27 mouse cellular contexts compared by ENCODE assay signal in genomic region chr7:4830476-4830875, GRCm38 (mm10). TPM values are rescaled to one million over a fixed set of nuclear protein-coding genes. Genes with fewer than 3 reads are reported as not detected.
DNase-seq lines count a peak whose midpoint lies in the region; ATAC-seq lines count a peak whose summit lies in the region.
"Had no signal": no experiment of that assay in that cellular context is flagged by ENCODE, and none has a peak within 500 bp of the region (broad histone marks: within the 10 kb centered on the region; RNA-seq: fewer than 3 reads in every experiment).

No protein-coding gene starts in this region.

- peaks cover 6% of the 10 kb centered on the region; the same call in 1 of the 2 replicates for H3K27me3 ChIP-seq in hindbrain, embryonic 11.5 days (ENCODE audit: control insufficient read depth, insufficient read depth, low read length)
- peaks cover 50% of the 10 kb centered on the region for H3K27me3 ChIP-seq in hindbrain, embryonic 10.5 days (ENCODE audit: insufficient read depth, poor library complexity, severe bottlenecking)
- peaks cover 65% of the 10 kb centered on the region for H3K27me3 ChIP-seq in midbrain, embryonic 12.5 days
- peaks cover 12% of the 10 kb centered on the region for H3K27me3 ChIP-seq in midbrain, embryonic 14.5 days (ENCODE audit: control insufficient read depth, insufficient read depth, low read length)
- H3K27me3 ChIP-seq in limb, embryonic 11.5 days (ENCODE audit: control insufficient read depth, insufficient read depth, low read length): peaks cover 20% of the 10 kb centered on the region

- peak; percentile 51; the same call in 1 of the 2 replicates for ATAC-seq in hindbrain, embryonic 11.5 days (ENCODE audit: low FRiP score)
- no peak for ATAC-seq in midbrain, embryonic 12.5 days (ENCODE audit: low FRiP score, low read depth)
- ATAC-seq in midbrain, embryonic 14.5 days (ENCODE audit: low FRiP score, low TSS enrichment): no peak
- no peak for ATAC-seq in limb, embryonic 11.5 days (ENCODE audit: insufficient number of reproducible peaks, low FRiP score, low TSS enrichment, low read depth)
- ATAC-seq: forebrain, embryonic 13.5 days had no signal

- no peaks in the 10 kb centered on the region for H3K4me1 ChIP-seq in hindbrain, embryonic 11.5 days (replicated peaks; ENCODE audit: control insufficient read depth, insufficient read depth, low read length)
- 0 out of 2 replicates have a peak, but pooled peaks cover 4% of the 10 kb centered on the region for H3K4me1 ChIP-seq in hindbrain, embryonic 10.5 days (replicated peaks)
- H3K4me1 ChIP-seq in midbrain, embryonic 12.5 days: no peaks in the 10 kb centered on the region
- H3K4me1 ChIP-seq in midbrain, embryonic 14.5 days (ENCODE audit: control insufficient read depth, insufficient read depth, low read length): no peaks in the 10 kb centered on the region
- H3K4me1 ChIP-seq in limb, embryonic 11.5 days (ENCODE audit: control insufficient read depth, insufficient read depth, low read length): no peaks in the 10 kb centered on the region
- H3K4me1 ChIP-seq: embryonic facial prominence, embryonic 15.5 days; heart, embryonic 13.5 days; liver, embryonic 13.5 days had no signal

- no peak overlapping the region for H3K4me2 ChIP-seq in hindbrain, embryonic 11.5 days (replicated peaks; ENCODE audit: low read depth, low read length)
- H3K4me2 ChIP-seq in midbrain, embryonic 12.5 days (replicated peaks): no peak overlapping the region
- no peak overlapping the region for H3K4me2 ChIP-seq in midbrain, embryonic 14.5 days (ENCODE audit: low read length)
- H3K4me2 ChIP-seq in limb, embryonic 11.5 days (ENCODE audit: low read depth, severe bottlenecking): no peak overlapping the region
- H3K4me2 ChIP-seq: embryonic facial prominence, embryonic 15.5 days; forebrain, embryonic 13.5 days; heart, embryonic 13.5 days; hindbrain, embryonic 14.5 days; kidney, embryonic 15.5 days; limb, embryonic 15.5 days; liver, embryonic 13.5 days had no signal

- H3K9ac ChIP-seq in hindbrain, embryonic 11.5 days (ENCODE audit: low read depth, low read length): 0 out of 2 replicates have a peak overlapping the region, but pooled peaks have one; percentile 7
- H3K9ac ChIP-seq in midbrain, embryonic 12.5 days (replicated peaks): 0 out of 2 replicates have a peak overlapping the region, but pooled peaks have one; percentile 6
- no peak overlapping the region for H3K9ac ChIP-seq in midbrain, embryonic 14.5 days (replicated peaks; ENCODE audit: low read length)
- H3K9ac ChIP-seq in limb, embryonic 11.5 days (ENCODE audit: low read length): no peak overlapping the region
- H3K9ac ChIP-seq: embryonic facial prominence, embryonic 15.5 days; forebrain, embryonic 13.5 days; heart, embryonic 13.5 days; hindbrain, embryonic 14.5 days; kidney, embryonic 15.5 days; limb, embryonic 15.5 days; liver, embryonic 13.5 days had no signal

- peak; percentile 35 for DNase-seq in hindbrain, embryonic 11.5 days (ENCODE audit: low spot score)
- DNase-seq in hindbrain, embryonic 10.5 days (ENCODE audit: low spot score): no peak
- DNase-seq in midbrain, embryonic 14.5 days: no peak
- DNase-seq in embryo, embryonic 10.5 days (ENCODE audit: low spot score): peak; percentile 51
- DNase-seq in limb, embryonic 11.5 days (ENCODE audit: low spot score): peak; percentile 68
- DNase-seq in spleen, adult 18-20 months: no peak
- DNase-seq in heart, adult 9 months (ENCODE audit: low spot score in 2 of 2): no peak
- DNase-seq: adrenal gland, adult 2 months; adrenal gland, postnatal 36 days; cerebellum, adult 2 months; cerebellum, postnatal 14 days; gastrocnemius, postnatal 14 days; heart, adult 11 months; heart, postnatal 10 days; kidney, adult 18-20 months; liver, embryonic 13.5 days; lung, adult 18-20 months; lung, postnatal 10 days; thymus, postnatal 4 days had no signal

- H3K9me3 ChIP-seq in hindbrain, embryonic 11.5 days (ENCODE audit: control insufficient read depth, low read length): no peaks in the 10 kb centered on the region
- H3K9me3 ChIP-seq in hindbrain, embryonic 10.5 days: 0 out of 2 replicates have a peak, but pooled peaks cover 5% of the 10 kb centered on the region
- H3K9me3 ChIP-seq in midbrain, embryonic 12.5 days: no peaks in the 10 kb centered on the region
- no peaks in the 10 kb centered on the region for H3K9me3 ChIP-seq in midbrain, embryonic 14.5 days (ENCODE audit: control insufficient read depth, low read length)
- H3K9me3 ChIP-seq in limb, embryonic 11.5 days (ENCODE audit: control insufficient read depth, low read length): no peaks in the 10 kb centered on the region
- H3K9me3 ChIP-seq: embryonic facial prominence, embryonic 15.5 days; forebrain, embryonic 13.5 days; heart, embryonic 13.5 days; kidney, embryonic 15.5 days; limb, embryonic 15.5 days; liver, embryonic 13.5 days had no signal

- H3K4me3 ChIP-seq in hindbrain, embryonic 11.5 days (ENCODE audit: low read depth, low read length): no peak overlapping the region
- no peak overlapping the region for H3K4me3 ChIP-seq in hindbrain, embryonic 10.5 days
- no peak overlapping the region for H3K4me3 ChIP-seq in midbrain, embryonic 12.5 days
- no peak overlapping the region for H3K4me3 ChIP-seq in midbrain, embryonic 14.5 days (replicated peaks; ENCODE audit: low read depth, low read length)
- no peak overlapping the region for H3K4me3 ChIP-seq in limb, embryonic 11.5 days (ENCODE audit: low read depth, low read length)
- H3K4me3 ChIP-seq: embryonic facial prominence, embryonic 15.5 days; forebrain, embryonic 13.5 days; heart, embryonic 13.5 days; kidney, embryonic 15.5 days; limb, embryonic 15.5 days; liver, embryonic 13.5 days had no signal

- H3K36me3 ChIP-seq in hindbrain, embryonic 11.5 days (ENCODE audit: control insufficient read depth, insufficient read depth, low read length): no peaks in the 10 kb centered on the region
- H3K36me3 ChIP-seq in hindbrain, embryonic 10.5 days: 0 out of 2 replicates have a peak, but pooled peaks cover 4% of the 10 kb centered on the region
- H3K36me3 ChIP-seq in midbrain, embryonic 12.5 days: peaks cover 6% of the 10 kb centered on the region; the same call in 1 of the 2 replicates
- H3K36me3 ChIP-seq in midbrain, embryonic 14.5 days (ENCODE audit: control insufficient read depth, insufficient read depth, low read length): peaks cover 42% of the 10 kb centered on the region
- no peaks in the 10 kb centered on the region for H3K36me3 ChIP-seq in limb, embryonic 11.5 days (ENCODE audit: control insufficient read depth, insufficient read depth, low read length)
- H3K36me3 ChIP-seq: embryonic facial prominence, embryonic 15.5 days; heart, embryonic 13.5 days; kidney, embryonic 15.5 days; limb, embryonic 15.5 days; liver, embryonic 13.5 days had no signal

- WGBS in hindbrain, embryonic 11.5 days: 11% methylated on average over 12 of the region's 12 CpGs
- WGBS in hindbrain, embryonic 10.5 days: 5% methylated on average over 12 of the region's 12 CpGs
- WGBS in midbrain, embryonic 12.5 days: 6% methylated on average over 12 of the region's 12 CpGs
- 9% methylated on average over 12 of the region's 12 CpGs for WGBS in midbrain, embryonic 14.5 days
- WGBS in limb, embryonic 11.5 days: 5% methylated on average over 12 of the region's 12 CpGs

- no peak overlapping the region for H3K27ac ChIP-seq in hindbrain, embryonic 11.5 days (ENCODE audit: low read depth, low read length)
- no peak overlapping the region for H3K27ac ChIP-seq in hindbrain, embryonic 10.5 days
- no peak overlapping the region for H3K27ac ChIP-seq in midbrain, embryonic 12.5 days (replicated peaks)
- H3K27ac ChIP-seq in midbrain, embryonic 14.5 days (replicated peaks; ENCODE audit: low read depth, low read length): no peak overlapping the region
- H3K27ac ChIP-seq in limb, embryonic 11.5 days (replicated peaks; ENCODE audit: low read depth, low read length): no peak overlapping the region
- H3K27ac ChIP-seq: embryonic facial prominence, embryonic 15.5 days; forebrain, embryonic 13.5 days; heart, embryonic 13.5 days; hindbrain, embryonic 14.5 days; kidney, embryonic 15.5 days; limb, embryonic 15.5 days; liver, embryonic 13.5 days had no signal

RNA-seq across cellular contexts. Expression of gene Shisa7, which starts 14.0 kb away (rescaled TPM):
- 2.9 and 4.1 TPM in 2 replicates for polyA plus RNA-seq in hindbrain, embryonic 11.5 days (2014; fragmentation: Nextera tagmentation; extraction: Ambion mirVana)
- 0.68 and 1.8 TPM in 2 replicates for polyA plus RNA-seq in hindbrain, embryonic 10.5 days (2016; fragmentation: Nextera tagmentation; extraction: Ambion mirVana)
- 3.3 and 4.7 TPM in 2 replicates for polyA plus RNA-seq in midbrain, embryonic 12.5 days (2016; fragmentation: Nextera tagmentation; extraction: Ambion mirVana)
- 14.0 and 19.4 TPM in 2 replicates for polyA plus RNA-seq in midbrain, embryonic 14.5 days (2014; fragmentation: Nextera tagmentation; extraction: Ambion mirVana)
- 0.20 and 0.44 TPM in 2 replicates for polyA plus RNA-seq in limb, embryonic 11.5 days (2014; fragmentation: Nextera tagmentation; extraction: Ambion mirVana)
- polyA plus RNA-seq: liver, embryonic 13.5 days; thymus, postnatal 0 days had no signal

RNA-seq across cellular contexts. Expression of gene Ube2s, which starts 18.1 kb away (rescaled TPM):
- polyA plus RNA-seq in hindbrain, embryonic 11.5 days (2014; fragmentation: Nextera tagmentation; extraction: Ambion mirVana): 400 and 452 TPM in 2 replicates
- 414 and 452 TPM in 2 replicates for polyA plus RNA-seq in hindbrain, embryonic 10.5 days (2016; fragmentation: Nextera tagmentation; extraction: Ambion mirVana)
- 384 TPM in 2 replicates for polyA plus RNA-seq in midbrain, embryonic 12.5 days (2016; fragmentation: Nextera tagmentation; extraction: Ambion mirVana)
- polyA plus RNA-seq in midbrain, embryonic 14.5 days (2014; fragmentation: Nextera tagmentation; extraction: Ambion mirVana): 290 and 338 TPM in 2 replicates
- polyA plus RNA-seq in limb, embryonic 11.5 days (2014; fragmentation: Nextera tagmentation; extraction: Ambion mirVana): 527 and 540 TPM in 2 replicates

RNA-seq across cellular contexts. Expression of gene Rpl28, which starts 37.8 kb away (rescaled TPM):
- polyA plus RNA-seq in hindbrain, embryonic 11.5 days (2014; fragmentation: Nextera tagmentation; extraction: Ambion mirVana): 186 and 191 TPM in 2 replicates
- 378 and 382 TPM in 2 replicates for polyA plus RNA-seq in hindbrain, embryonic 10.5 days (2016; fragmentation: Nextera tagmentation; extraction: Ambion mirVana)
- 300 and 313 TPM in 2 replicates for polyA plus RNA-seq in midbrain, embryonic 12.5 days (2016; fragmentation: Nextera tagmentation; extraction: Ambion mirVana)
- 149 and 188 TPM in 2 replicates for polyA plus RNA-seq in midbrain, embryonic 14.5 days (2014; fragmentation: Nextera tagmentation; extraction: Ambion mirVana)
- 266 and 269 TPM in 2 replicates for polyA plus RNA-seq in limb, embryonic 11.5 days (2014; fragmentation: Nextera tagmentation; extraction: Ambion mirVana)

RNA-seq across cellular contexts. Expression of gene Isoc2b, which starts 39.6 kb away (rescaled TPM):
- polyA plus RNA-seq in hindbrain, embryonic 11.5 days (2014; fragmentation: Nextera tagmentation; extraction: Ambion mirVana): 2.5 and 2.9 TPM in 2 replicates
- polyA plus RNA-seq in hindbrain, embryonic 10.5 days (2016; fragmentation: Nextera tagmentation; extraction: Ambion mirVana): 2.6 and 3.3 TPM in 2 replicates
- 4.6 and 5.1 TPM in 2 replicates for polyA plus RNA-seq in midbrain, embryonic 12.5 days (2016; fragmentation: Nextera tagmentation; extraction: Ambion mirVana)
- polyA plus RNA-seq in midbrain, embryonic 14.5 days (2014; fragmentation: Nextera tagmentation; extraction: Ambion mirVana): 3.5 and 6.6 TPM in 2 replicates
- 2.8 and 3.5 TPM in 2 replicates for polyA plus RNA-seq in limb, embryonic 11.5 days (2014; fragmentation: Nextera tagmentation; extraction: Ambion mirVana)

RNA-seq across cellular contexts. Expression of gene Tmem238, which starts 41.0 kb away (rescaled TPM):
- 0.78 and 0.93 TPM in 2 replicates for polyA plus RNA-seq in hindbrain, embryonic 11.5 days (2014; fragmentation: Nextera tagmentation; extraction: Ambion mirVana)
- 2.6 and 4.3 TPM in 2 replicates for polyA plus RNA-seq in hindbrain, embryonic 10.5 days (2016; fragmentation: Nextera tagmentation; extraction: Ambion mirVana)
- polyA plus RNA-seq in midbrain, embryonic 12.5 days (2016; fragmentation: Nextera tagmentation; extraction: Ambion mirVana): 2.5 TPM in 2 replicates
- polyA plus RNA-seq in midbrain, embryonic 14.5 days (2014; fragmentation: Nextera tagmentation; extraction: Ambion mirVana): 2.7 and 3.5 TPM in 2 replicates
- 2.1 and 2.6 TPM in 2 replicates for polyA plus RNA-seq in limb, embryonic 11.5 days (2014; fragmentation: Nextera tagmentation; extraction: Ambion mirVana)

Comparison
In these comparisons a context has a peak if more than half of its experiments do, and no peak if none do; other contexts are left out.
1. DNase-seq: peak in hindbrain, embryonic 11.5 days (single experiment), embryo, embryonic 10.5 days (single experiment) and limb, embryonic 11.5 days (single experiment); none in hindbrain, embryonic 10.5 days (single experiment), midbrain, embryonic 14.5 days (single experiment), spleen, adult 18-20 months (0 of 2) and heart, adult 9 months (0 of 2).
2. H3K9ac ChIP-seq: peak in hindbrain, embryonic 11.5 days (single experiment) and midbrain, embryonic 12.5 days (single experiment); none in midbrain, embryonic 14.5 days (single experiment) and limb, embryonic 11.5 days (single experiment).